29 mouse cellular contexts compared by ENCODE assay signal in the genomic region with DNA sequence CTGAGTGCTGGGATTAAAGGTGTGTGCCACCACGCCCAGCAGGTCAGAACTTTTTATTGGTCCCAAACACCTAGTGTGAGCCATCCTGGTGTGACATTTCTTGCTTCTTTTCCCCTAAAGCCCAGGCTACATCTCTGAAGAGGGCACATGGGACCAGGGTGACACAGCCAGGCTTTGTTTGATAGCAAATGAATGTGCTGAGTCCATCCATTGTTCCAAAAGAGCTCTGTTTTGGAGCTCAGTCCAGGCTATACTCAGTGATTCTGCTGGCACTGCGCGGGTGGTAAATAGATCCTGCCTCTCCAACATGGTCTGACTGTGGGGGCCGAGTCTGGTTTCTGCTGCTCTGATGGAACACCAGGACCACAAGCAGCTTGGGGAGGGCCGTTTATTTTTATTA. TPM values are rescaled to one million over a fixed set of nuclear protein-coding genes. Genes with fewer than 3 reads are reported as not detected.
A peak's percentile ranks its signal among the peaks of the same experiment; 100 is the strongest.
DNase-seq lines count a peak whose midpoint lies in the region; ATAC-seq lines count a peak whose summit lies in the region.
"Had no signal": no experiment of that assay in that cellular context is flagged by ENCODE, and none has a peak within 500 bp of the region (broad histone marks: within the 10 kb centered on the region; RNA-seq: fewer than 3 reads in every experiment).

No protein-coding gene starts in this region.

- no peak overlapping the region for H3K4me3 ChIP-seq in limb, embryonic 11.5 days (ENCODE audit: low read depth, low read length)
- H3K4me3 ChIP-seq in limb, embryonic 10.5 days = no peak overlapping the region
- no peak overlapping the region for H3K4me3 ChIP-seq in heart, embryonic 11.5 days (ENCODE audit: low read depth, low read length)
- H3K4me3 ChIP-seq: forebrain, embryonic 10.5 days; forebrain, embryonic 13.5 days; heart, embryonic 13.5 days had no signal

- no peak overlapping the region for H3K27ac ChIP-seq in limb, embryonic 11.5 days (replicated peaks; ENCODE audit: low read depth, low read length)
- H3K27ac ChIP-seq in limb, embryonic 10.5 days = no peak overlapping the region
- no peak overlapping the region for H3K27ac ChIP-seq in heart, embryonic 11.5 days (ENCODE audit: low read depth, low read length)
- H3K27ac ChIP-seq: forebrain, embryonic 10.5 days; forebrain, embryonic 13.5 days; heart, embryonic 13.5 days; hindbrain, embryonic 14.5 days; hindbrain, postnatal 0 days had no signal

- H3K4me2 ChIP-seq in limb, embryonic 11.5 days (ENCODE audit: low read depth, severe bottlenecking) = no peak overlapping the region
- no peak overlapping the region for H3K4me2 ChIP-seq in heart, embryonic 11.5 days
- H3K4me2 ChIP-seq: forebrain, embryonic 13.5 days; heart, embryonic 13.5 days; hindbrain, embryonic 14.5 days had no signal

- H3K9ac ChIP-seq in limb, embryonic 11.5 days (ENCODE audit: low read length) = no peak overlapping the region
- H3K9ac ChIP-seq in heart, embryonic 11.5 days (ENCODE audit: low read depth, low read length) = no peak overlapping the region
- H3K9ac ChIP-seq: forebrain, embryonic 13.5 days; heart, embryonic 13.5 days; hindbrain, embryonic 14.5 days had no signal

- no peaks in the 10 kb centered on the region for H3K27me3 ChIP-seq in limb, embryonic 11.5 days (ENCODE audit: control insufficient read depth, insufficient read depth, low read length)
- H3K27me3 ChIP-seq in limb, embryonic 10.5 days (ENCODE audit: low read depth, poor library complexity, severe bottlenecking) = no peaks in the 10 kb centered on the region
- H3K27me3 ChIP-seq in heart, embryonic 11.5 days (ENCODE audit: control insufficient read depth, insufficient read depth, low read length) = no peaks in the 10 kb centered on the region
- H3K27me3 ChIP-seq: CH12.LX; forebrain, embryonic 13.5 days; heart, embryonic 13.5 days; Patski had no signal

- no peak for DNase-seq in frontal cortex, postnatal 36 days (ENCODE audit: low spot score in 2 of 2)
- no peak for DNase-seq in limb, embryonic 11.5 days (ENCODE audit: low spot score)
- DNase-seq in limb, embryonic 10.5 days (ENCODE audit: low spot score) = no peak
- peak; percentile 83 for DNase-seq in brain, adult 2 months (ENCODE audit: low read depth, low spot score)
- DNase-seq: adrenal gland, postnatal 10 days; adrenal gland, postnatal 36 days; B cell, adult 2 months; cerebellum, adult 18-20 months; cerebellum, adult 9-10 months; cerebellum, postnatal 14 days; gastrocnemius, postnatal 25 days; heart, adult 18-20 months; heart, postnatal 14 days; heart, postnatal 4 days had no signal

- WGBS in limb, embryonic 11.5 days = 68% methylated on average over 5 of the region's 5 CpGs
- 83% methylated on average over 5 of the region's 5 CpGs for WGBS in limb, embryonic 10.5 days
- WGBS in heart, embryonic 11.5 days (ENCODE audit: insufficient replicate concordance) = 79% methylated on average over 5 of the region's 5 CpGs

- no peaks in the 10 kb centered on the region for H3K4me1 ChIP-seq in limb, embryonic 11.5 days (ENCODE audit: control insufficient read depth, insufficient read depth, low read length)
- H3K4me1 ChIP-seq in limb, embryonic 10.5 days = peaks cover 5% of the 10 kb centered on the region; the same call in 1 of the 2 replicates
- no peaks in the 10 kb centered on the region for H3K4me1 ChIP-seq in heart, embryonic 11.5 days (ENCODE audit: control insufficient read depth, insufficient read depth, low read length)
- H3K4me1 ChIP-seq: forebrain, embryonic 10.5 days; heart, embryonic 13.5 days had no signal

- peak; percentile 86 for ATAC-seq in frontal cortex, adult (ENCODE audit: low TSS enrichment)
- 0 out of 2 replicates have a peak, but pooled peaks have one; percentile 39 for ATAC-seq in limb, embryonic 11.5 days (ENCODE audit: insufficient number of reproducible peaks, low FRiP score, low TSS enrichment, low read depth)
- no peak for ATAC-seq in heart, embryonic 11.5 days (replicated peaks; ENCODE audit: insufficient number of reproducible peaks, low FRiP score, low TSS enrichment)
- ATAC-seq: forebrain, embryonic 13.5 days; forebrain, embryonic 16.5 days; hindbrain, postnatal 0 days; inflammation-experienced regulatory T-cells, adult 6 months; Patski had no signal

- no peaks in the 10 kb centered on the region for H3K9me3 ChIP-seq in limb, embryonic 11.5 days (ENCODE audit: control insufficient read depth, low read length)
- no peaks in the 10 kb centered on the region for H3K9me3 ChIP-seq in limb, embryonic 10.5 days (replicated peaks)
- no peaks in the 10 kb centered on the region for H3K9me3 ChIP-seq in heart, embryonic 11.5 days (replicated peaks; ENCODE audit: control insufficient read depth, low read length)
- H3K9me3 ChIP-seq: forebrain, embryonic 10.5 days; forebrain, embryonic 13.5 days; G1E; heart, embryonic 13.5 days had no signal

- H3K36me3 ChIP-seq in limb, embryonic 11.5 days (ENCODE audit: control insufficient read depth, insufficient read depth, low read length) = no peaks in the 10 kb centered on the region
- no peaks in the 10 kb centered on the region for H3K36me3 ChIP-seq in limb, embryonic 10.5 days
- no peaks in the 10 kb centered on the region for H3K36me3 ChIP-seq in heart, embryonic 11.5 days (ENCODE audit: control insufficient read depth, insufficient read depth, low read length)
- H3K36me3 ChIP-seq: forebrain, embryonic 10.5 days; G1E; heart, embryonic 13.5 days had no signal

RNA-seq across cellular contexts. Expression of gene Mob3b, which starts 10.6 kb away (rescaled TPM):
- 9.7 and 10.4 TPM in 2 replicates for polyA plus RNA-seq in limb, embryonic 11.5 days (2014; fragmentation: Nextera tagmentation; extraction: Ambion mirVana)
- polyA plus RNA-seq in limb, embryonic 10.5 days (2016; fragmentation: Nextera tagmentation; extraction: Ambion mirVana) = 13.1 and 14.1 TPM in 2 replicates
- 2.7 and 3.4 TPM in 2 replicates for polyA plus RNA-seq in heart, embryonic 11.5 days (2014; fragmentation: Nextera tagmentation; extraction: Ambion mirVana)
- polyA plus RNA-seq: G1E had no signal

RNA-seq across cellular contexts. Expression of gene Ifnk, which starts 16.0 kb away (rescaled TPM):
- 0.24 TPM in 1 of 2 replicates, not detected in the other for polyA plus RNA-seq in limb, embryonic 11.5 days (2014; fragmentation: Nextera tagmentation; extraction: Ambion mirVana)
- polyA plus RNA-seq in limb, embryonic 10.5 days (2016; fragmentation: Nextera tagmentation; extraction: Ambion mirVana) = 0.49 and 0.58 TPM in 2 replicates
- not detected in 2 replicates for polyA plus RNA-seq in heart, embryonic 11.5 days (2014; fragmentation: Nextera tagmentation; extraction: Ambion mirVana)
- polyA plus RNA-seq: embryonic facial prominence, embryonic 14.5 days; forebrain, embryonic 13.5 days; frontal cortex, adult 2 months; G1E; gonadal fat pad, adult 2 months; heart, embryonic 13.5 days; hindbrain, postnatal 0 days; inflammation-experienced regulatory T-cells, adult 6 months; Patski had no signal

RNA-seq across cellular contexts. Expression of gene C9orf72, which starts 58.1 kb away (rescaled TPM):
- 11.3 and 12.4 TPM in 2 replicates for polyA plus RNA-seq in limb, embryonic 11.5 days (2014; fragmentation: Nextera tagmentation; extraction: Ambion mirVana)
- polyA plus RNA-seq in limb, embryonic 10.5 days (2016; fragmentation: Nextera tagmentation; extraction: Ambion mirVana) = 9.9 and 11.8 TPM in 2 replicates
- 20.7 and 26.5 TPM in 2 replicates for polyA plus RNA-seq in heart, embryonic 11.5 days (2014; fragmentation: Nextera tagmentation; extraction: Ambion mirVana)
